Mouse (Mus musculus) A20 (cell line): ENCODE measurements around the gene Edem1.
"Not testable (repeated sequence)": the region's sequence is repeated elsewhere in the genome, so short reads cannot be mapped to it uniquely, and the experiment has no call there.

Experiments used
- DNase-seq: peaks from one replicate; pipeline ENCODE4 v3.0.0-alpha.2; 2011; ENCODE audit warnings: low read depth, low spot score

Edem1 gene

DNA sequence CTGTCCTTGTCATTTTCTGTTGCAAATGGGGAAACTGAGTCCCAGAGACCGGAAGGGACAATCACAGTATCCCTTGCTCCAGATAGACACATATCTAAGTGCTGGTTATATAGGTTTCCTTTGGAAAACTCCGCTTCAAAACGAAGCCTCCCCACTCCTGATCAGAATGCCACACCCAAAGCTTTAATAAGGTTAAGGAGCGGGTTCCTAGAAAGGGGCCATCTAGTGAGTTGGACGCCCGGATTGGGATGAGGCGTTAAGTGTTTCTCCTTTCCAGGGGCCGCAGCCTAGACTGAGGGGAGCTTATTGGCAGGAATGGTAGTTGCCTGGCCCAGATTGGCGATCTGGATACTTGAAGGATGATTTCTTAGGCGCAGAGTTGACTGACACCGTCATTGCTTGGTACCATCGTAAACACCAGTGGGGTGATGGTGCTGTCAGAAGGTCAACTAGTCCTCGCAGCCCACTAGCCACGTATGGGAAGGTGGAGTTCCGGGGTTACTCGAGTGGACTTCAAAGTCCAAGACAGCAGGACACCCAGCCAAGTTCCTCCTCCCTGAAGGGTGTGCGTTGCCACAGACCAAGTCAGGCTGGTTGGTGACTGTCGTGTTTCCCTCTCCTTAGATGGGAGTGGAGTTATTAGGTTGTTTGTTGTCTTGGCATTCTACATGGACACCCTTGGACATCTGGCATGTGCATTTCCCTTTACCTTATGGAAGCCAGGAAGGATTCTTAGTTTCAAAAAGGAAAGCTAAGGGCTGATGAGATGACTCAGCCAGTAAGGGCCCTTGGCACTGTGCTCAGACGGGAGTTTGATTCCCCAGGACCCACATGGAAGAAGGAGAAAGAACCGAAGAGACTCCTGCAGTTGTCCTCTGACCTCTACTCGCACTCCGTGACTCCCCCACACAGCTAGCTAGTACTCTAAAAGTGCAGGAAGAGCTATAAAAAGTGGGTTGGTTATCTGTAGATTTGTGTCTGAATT is 1.2 kb downstream of the Edem1 start:
- DNase-seq: no peak

DNA sequence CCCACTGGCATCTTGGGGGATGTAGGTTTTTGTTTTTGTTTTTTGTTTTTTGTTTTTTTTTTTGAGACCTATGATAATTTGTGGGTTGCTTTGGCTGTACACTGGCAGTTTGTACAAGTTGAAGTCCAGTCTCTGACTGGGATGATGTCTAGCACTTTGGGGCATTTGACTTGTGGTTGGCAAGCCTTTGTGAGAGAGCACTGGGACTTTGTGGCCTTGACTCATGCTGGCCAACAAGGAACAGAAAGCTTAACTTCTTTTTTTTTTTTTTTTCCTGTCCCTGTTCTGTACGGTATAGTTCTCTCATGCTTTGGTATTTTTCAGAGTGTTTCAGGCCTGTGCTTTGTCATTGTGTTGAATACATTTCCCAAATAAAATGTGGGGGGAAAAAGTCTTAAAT is 3.7 kb downstream of the Edem1 start:
- DNase-seq: peak; percentile 37

- peak; percentile 22 for DNase-seq
Observed at GRCm38 (mm10) chr6:108832989-108833388, 4.5 kb downstream of the Edem1 start.

- DNase-seq: peak; percentile 63
Observed at GRCm38 (mm10) chr6:108833963-108834697, 5.7 kb downstream of the Edem1 start.

- DNase-seq: peak; percentile 89
Observed at GRCm38 (mm10) chr6:108835765-108836691, 7.6 kb downstream of the Edem1 start.

GRCm38 (mm10) chr6:108837081-108837480 is 8.6 kb downstream of the Edem1 start:
- DNase-seq: no peak

DNA sequence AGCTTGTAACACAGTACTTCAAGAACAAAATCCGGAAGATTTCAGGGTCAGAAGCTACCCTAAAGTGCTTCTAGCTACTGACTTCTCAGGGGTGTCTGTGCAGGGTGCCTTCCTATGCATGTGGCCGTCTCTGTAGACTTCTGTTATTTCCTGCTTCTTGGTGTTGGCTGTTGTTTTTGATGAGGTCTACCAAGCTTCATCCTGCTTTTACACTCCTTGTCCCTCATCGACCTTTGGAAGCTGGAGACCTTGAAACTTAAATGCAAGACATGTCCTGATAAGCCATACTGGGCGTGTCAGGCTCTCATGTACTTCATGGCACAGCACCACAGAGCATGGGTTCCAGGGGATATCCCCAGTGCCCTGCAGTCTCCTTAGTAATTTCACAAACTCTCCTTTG is 9.5 kb downstream of the Edem1 start:
- no peak for DNase-seq

DNA sequence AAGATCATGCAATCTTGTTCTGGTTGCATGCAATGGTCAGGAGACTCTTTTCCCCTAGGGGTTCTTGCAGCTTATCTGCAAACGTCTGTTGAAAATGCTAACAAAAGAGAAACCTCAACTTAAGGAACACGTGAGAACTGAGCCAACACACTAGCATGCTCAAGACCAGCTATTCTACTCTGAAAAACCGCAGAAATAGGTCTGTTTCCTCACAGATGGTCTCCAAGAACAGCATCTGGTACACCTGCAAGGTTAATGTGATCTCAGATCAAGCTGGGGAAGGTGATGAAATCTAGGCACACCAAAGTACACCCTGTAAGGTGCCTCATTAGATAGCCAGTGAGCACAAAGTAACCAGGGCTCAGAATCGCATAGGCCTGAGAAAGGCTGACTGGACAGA is 11.0 kb downstream of the Edem1 start:
- DNase-seq: no peak

DNA sequence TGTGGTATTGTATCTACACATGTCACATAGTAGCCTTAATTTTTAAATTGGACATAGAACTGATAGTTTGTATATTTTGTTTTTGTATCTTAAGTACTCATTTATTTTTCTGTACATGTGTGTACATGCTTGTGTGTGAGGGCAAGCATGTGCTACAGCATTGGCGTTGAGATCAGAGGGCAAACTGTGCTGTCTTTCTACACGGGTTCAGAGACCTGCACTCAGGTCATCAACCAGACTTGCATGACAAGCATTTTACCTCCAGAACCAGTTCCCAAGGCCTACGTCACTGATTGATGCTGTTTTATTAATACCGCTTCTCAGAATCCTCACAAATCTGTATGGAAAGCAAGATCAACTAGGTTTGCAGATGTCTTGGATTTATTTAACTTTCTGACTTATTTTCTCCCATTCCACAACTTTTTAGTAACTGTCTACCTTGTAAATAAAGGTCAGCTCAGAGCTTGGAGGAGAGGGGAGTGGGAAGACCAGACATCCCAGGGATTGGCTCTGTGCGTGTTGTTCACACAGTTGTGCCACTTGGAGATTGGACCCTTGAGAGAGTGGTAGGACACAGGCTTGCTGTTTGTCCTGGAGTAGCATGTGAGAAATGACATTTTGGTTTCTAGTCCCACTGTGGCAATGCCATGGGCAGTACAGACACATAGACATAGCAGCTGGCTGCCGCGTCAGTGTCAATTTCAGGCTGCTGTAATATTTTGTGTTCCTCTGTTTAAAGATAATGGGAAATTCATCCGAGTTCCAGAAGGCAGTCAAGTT is 12.6 kb downstream of the Edem1 start:
- no peak for DNase-seq

DNA sequence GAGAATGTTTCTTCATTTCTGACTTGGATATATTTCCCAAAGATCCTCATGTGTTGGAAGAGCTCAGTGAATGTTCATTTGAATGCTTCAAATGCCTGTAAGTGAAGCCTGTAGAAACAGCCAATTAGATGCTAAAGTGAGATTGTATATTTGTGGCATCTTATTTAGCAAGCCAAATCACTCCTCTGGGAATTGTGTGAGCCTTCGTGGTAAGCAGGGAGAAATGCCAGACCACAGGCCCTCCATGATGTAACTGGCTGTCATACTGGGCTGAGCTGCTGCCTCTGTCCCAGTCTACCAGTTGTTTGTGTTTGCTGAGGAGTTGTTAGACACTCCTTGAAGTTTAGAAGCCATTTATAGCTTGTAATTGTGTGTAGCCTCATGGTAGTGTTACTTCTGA is 15.2 kb downstream of the Edem1 start:
- no peak for DNase-seq

DNA sequence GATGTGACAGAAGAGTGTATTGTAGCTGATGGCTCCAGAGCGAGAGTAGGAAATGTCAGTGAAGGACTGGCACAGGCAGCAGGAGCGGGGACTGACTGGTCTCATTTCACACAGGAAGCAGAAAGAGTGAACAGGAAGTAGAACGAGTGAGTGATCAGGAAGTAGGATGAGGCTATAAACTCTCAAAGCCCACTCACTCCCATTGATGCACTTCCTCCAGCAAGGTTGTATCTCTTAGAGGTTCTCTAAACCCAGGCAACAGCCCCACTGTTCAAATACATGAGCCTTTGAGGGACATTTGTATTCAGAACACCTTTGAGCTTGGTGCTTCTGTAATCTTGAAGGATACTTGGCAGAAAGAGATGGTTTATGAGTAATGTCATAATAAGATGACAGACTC is 15.7 kb downstream of the Edem1 start:
- DNase-seq: no peak

GRCm38 (mm10) chr6:108844771-108845170 is 16.3 kb downstream of the Edem1 start:
- DNase-seq: no peak

- no peak for DNase-seq
Observed at GRCm38 (mm10) chr6:108852088-108852670, 23.7 kb downstream of the Edem1 start.

- DNase-seq: no peak
Observed at GRCm38 (mm10) chr6:108852986-108853385, 24.5 kb downstream of the Edem1 start.

DNA sequence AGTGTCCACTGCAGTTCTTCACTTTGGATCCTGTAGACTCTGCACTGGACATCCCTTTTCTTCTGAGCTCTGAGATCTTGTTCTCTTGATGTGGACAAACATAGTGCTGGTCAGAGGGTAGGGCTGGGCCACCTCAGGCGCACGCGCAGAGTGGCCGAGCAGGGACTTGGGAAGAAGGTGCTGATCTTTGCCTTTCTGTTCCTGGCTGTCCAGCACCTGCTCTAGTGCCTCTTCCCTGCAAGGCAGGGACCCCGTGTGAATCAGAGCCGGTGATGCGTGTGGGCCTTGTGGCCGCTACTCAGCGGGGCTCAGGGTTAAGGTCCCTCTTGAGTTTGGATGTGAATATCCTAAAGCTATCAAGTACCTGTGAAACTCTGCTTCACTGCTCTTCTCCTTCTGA is 30.1 kb downstream of the Edem1 start:
- no peak for DNase-seq

- DNase-seq: no peak
Observed at GRCm38 (mm10) chr6:108861226-108861625, 32.8 kb downstream of the Edem1 start.

GRCm38 (mm10) chr6:108862548-108862947 is 34.1 kb downstream of the Edem1 start:
- no peak for DNase-seq

GRCm38 (mm10) chr6:108866317-108866716 is 37.9 kb downstream of the Edem1 start:
- no peak for DNase-seq

DNA sequence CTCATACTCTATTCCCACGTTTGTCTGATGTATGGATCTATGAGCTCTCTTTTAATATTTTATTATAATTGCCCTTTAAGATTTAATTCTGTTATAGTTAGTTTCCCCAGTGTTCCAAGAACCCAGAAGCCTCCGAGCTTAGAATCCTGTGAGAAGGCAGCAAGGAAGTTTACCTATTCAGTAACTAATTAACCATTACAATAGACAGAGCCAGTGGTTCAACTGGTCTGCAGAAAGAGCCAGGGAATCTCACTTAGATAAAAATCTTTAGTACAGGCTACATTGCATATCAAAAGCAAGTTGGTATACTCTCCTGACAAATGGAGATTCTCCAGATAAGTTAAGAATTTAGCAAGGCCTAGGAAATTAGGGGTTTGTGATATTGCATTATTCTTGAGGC is 40.6 kb downstream of the Edem1 start:
- DNase-seq: not testable (repeated sequence)

DNA sequence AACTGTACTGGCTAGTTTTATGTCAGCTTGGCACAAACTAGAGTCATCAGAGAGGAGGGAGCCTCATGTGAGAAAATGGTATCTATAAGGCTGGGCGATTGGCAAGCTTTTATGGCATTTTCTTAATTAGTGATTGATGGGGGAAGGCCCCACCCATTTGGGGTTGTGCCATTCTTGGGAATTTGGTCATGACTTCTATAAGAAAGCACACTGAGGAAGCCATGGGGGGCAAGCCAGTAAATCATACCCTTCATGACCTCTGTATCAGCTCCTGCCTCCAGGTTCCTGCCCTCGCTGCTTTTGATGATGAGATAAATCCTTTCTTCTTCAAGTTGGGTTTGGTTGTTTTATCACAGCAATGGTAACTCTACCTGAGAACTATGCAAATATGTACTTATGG is 42.0 kb downstream of the Edem1 start:
- no peak for DNase-seq
